Mouse (Mus musculus): ENCODE data around the gene Adarb1. TPM values are rescaled to one million over a fixed set of nuclear protein-coding genes. Genes with fewer than 3 reads are reported as not detected.
"Not testable (repeated sequence)": the region's sequence is repeated elsewhere in the genome, so short reads cannot be mapped to it uniquely, and the experiment has no call there.

Adarb1 gene
- total RNA-seq, 2 experiments from 2014 or later: 12.2 to 12.7 TPM

- no peak for DNase-seq
These were observed 103.3 kb downstream of the Adarb1 start for GRCm38 (mm10) chr10:77314711-77315266.

GRCm38 (mm10) chr10:77308978-77309377, 109.1 kb downstream of the Adarb1 start:
- no peak for DNase-seq

DNA sequence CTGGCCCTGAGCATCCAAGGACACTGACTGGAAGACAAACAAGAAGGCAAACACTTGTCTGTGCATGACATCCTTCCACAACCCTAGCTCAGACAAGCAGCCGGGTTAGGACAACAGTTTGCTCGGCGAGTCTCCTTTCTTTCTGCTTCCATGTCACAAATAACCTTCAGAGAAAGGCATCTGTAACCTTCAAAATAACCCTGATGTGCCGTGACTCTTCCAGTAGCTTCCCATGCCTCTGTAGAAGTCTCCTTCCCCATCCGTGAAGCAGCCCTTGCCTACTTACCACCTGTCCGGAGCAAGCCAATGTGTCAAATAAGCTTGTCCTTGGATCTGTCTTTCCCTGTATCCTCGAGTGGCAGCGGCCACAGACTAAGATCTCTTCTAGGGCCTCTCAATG, 112.3 kb downstream of the Adarb1 start:
- DNase-seq: no peak

DNA sequence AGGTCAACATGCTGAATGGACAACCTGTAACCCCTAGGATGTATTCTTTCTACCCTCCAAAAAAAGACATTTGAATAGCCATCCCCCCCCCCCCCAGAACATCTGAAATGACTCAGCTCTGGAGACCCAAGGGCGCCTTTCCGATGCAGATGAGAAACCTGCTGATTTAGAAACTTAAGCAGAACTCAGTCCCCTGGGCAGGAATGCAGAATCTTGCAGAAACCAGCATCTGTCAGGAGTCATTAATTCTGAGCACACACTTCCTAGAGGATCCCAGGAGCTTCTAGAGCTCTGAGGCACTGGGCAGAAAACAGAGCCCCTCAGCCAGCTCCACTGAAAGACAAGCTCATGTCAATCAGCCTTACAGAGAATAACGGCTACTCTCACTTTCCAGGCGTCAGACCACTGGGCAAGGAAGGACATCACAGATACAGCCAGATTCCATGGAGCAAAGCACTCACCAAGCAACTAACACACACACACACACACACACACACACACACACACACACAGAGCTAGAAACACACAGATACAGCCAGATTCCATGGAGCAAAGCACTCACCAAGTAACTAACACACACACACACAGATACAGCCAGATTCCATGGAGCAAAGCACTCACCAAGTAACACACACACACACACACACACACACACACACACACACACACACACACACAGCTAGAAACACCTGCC, 113.1 kb downstream of the Adarb1 start:
- DNase-seq: no peak

GRCm38 (mm10) chr10:77304362-77304761, 113.7 kb downstream of the Adarb1 start:
- DNase-seq: no peak

DNA sequence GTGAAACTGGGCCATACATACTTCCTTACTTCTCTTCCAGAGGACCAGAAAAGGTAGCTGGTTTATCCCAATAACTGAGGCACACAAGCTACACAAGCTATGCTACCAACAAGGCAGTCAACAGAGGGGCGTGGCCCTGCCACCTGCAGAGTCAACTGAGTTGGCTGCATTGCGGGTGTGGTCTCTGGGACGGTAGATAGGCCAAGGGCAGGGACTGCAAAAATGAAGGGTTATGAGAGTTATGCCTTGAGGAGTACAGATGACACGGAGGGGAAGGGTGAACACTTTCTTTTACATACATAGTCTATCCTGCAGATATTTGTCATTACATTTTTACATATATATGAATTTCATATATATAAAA, 117.2 kb downstream of the Adarb1 start:
- DNase-seq: no peak

DNA sequence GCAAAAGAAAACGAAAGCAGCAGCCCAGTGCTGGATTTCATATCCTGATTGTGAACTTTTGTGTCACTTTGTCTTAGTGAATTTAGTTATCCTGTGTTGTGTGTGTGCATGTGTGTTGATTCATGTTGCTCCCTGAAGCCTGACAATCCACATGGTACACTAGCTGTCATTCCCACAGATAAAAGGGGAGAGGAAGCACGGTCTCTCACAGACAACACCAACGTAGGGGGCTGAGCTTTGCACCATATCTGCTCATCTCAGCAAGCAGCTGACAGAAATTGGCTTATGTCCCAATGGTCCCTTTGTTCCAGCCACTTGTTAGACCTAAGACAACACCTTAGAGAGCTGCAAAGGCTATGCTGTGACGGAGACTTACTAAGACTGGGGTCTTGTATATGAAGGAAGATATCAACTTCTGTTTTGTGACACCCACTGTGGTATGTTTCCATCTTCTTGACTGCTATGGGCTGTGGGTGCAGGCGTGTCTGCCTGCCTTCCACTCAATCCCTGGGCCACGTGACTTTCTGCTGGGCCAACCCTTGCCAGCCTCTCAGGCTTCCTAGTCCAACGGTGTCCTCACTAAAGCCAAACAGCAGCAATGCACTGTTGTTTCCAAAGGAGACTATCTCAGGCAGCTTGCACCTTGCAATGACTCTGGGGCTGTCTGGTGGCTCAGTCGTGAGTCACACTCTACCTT, 117.7 kb downstream of the Adarb1 start:
- DNase-seq: no peak

GRCm38 (mm10) chr10:77299194-77299593, 118.9 kb downstream of the Adarb1 start:
- DNase-seq: no peak

GRCm38 (mm10) chr10:77298621-77299020, 119.4 kb downstream of the Adarb1 start:
- no peak for DNase-seq

GRCm38 (mm10) chr10:77294691-77295090, 123.4 kb downstream of the Adarb1 start:
- DNase-seq: peak in 1 of 2 experiments; percentile 23

GRCm38 (mm10) chr10:77290624-77291366, 127.3 kb downstream of the Adarb1 start:
- no peak for DNase-seq

- no peak for DNase-seq
These were observed 128.5 kb downstream of the Adarb1 start for GRCm38 (mm10) chr10:77289559-77289958.

DNA sequence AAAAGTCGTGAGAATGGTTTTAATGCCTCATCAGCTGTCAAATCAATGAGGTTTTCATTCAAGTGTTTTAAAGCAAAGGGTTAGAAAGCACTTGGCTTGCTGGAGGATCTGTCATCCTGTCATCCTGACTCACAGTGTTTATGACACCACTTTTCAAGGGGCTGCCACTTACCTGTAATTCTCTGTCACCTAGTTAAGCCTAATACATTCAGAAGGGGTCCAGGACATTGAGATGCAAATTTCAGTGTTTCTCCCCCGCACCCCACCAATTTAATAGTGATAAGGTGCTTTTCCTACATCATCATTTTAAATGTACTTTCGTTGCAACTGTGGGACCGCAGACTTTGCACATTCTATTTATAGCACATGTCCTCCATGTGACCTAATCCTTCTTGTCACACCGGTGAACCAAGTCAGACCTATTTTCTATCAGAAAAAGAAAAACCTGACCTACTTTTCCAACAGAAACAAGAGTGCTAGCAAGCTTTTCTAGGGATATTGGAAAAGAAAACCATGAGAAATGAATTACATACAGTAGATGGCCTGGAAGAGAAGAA, 129.4 kb downstream of the Adarb1 start:
- no peak for DNase-seq

DNA sequence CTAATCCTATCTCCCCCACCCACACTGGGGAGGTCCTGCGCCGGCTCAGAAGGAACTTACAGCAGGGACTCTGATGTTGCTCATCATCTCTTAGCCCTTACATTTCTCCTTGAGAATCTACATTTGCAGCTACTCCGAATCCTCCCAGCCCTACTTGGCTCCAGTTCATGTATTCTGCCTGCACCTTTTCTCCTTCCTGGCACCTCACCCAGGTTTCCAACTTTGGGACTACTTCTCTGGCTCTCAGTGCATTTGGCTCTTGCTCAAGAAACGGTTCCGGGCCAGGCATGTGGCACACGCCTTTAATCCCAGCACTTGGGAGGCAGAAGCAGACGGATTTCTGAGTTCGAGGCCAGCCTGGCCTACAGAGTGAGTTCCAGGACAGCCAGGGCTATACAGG, 130.4 kb downstream of the Adarb1 start:
- peak in 1 of 2 experiments; percentile 22 for DNase-seq

DNA sequence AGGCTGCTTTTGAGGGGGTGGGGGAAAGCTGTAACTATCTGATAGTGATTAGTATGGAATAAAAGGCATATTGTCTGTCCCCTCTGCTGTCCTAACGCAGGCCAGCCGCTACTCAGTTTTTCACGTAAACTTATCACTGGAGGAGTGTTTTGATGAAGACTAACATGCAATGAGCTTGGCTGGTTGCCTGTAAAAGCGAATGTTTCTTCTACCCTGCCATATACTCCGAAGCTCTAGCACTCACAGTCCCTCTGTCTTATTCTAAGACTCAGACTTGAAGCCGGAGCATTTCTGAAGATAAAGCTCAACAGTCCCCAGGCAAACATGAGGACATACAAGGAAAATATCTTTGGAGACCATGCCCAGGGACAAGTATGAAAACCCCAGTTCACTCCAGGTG, 133.2 kb downstream of the Adarb1 start:
- no peak for DNase-seq

- peak; percentile 76 to 90 for DNase-seq
These were observed 135.2 kb downstream of the Adarb1 start for GRCm38 (mm10) chr10:77282822-77283221.

DNA sequence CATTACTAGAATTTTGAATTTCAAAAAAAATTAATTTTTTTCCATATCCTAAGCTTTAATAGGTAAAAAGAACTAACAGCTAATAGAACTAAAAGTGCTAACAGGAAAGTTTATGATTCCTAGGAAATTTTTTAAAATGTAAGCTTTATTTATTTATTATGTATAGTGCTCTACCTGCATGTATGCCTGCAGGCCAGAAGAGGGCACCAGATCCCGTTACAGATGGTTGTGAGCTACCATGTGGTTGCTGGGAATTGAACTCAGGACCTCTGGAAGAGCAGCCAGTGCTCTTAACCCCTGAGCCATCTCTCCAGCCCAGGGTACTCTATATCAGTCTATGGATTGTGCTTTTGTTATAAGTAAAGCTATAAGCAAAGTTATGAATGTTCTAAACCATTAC, 136.0 kb downstream of the Adarb1 start:
- not testable (repeated sequence) for DNase-seq

DNA sequence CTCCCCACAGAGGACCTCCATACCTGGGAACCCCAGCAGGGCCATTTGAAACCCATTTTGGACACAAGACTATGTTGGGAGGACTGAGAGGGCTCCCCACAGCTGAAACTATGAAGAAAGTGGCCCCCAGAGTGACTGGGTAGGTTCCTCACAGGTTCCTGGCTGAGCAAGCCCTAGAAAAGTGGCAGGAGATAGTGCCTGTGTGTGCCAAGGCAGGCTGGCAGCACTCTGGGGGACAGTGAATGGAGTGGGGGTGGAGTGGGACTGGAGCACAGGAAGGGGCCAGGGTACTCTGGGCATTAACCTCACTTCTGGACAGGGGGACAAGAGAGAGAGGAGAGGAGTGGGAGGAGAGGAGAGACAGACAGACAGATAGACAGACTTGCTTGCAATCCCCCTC, 144.3 kb downstream of the Adarb1 start:
- no peak for DNase-seq

DNA sequence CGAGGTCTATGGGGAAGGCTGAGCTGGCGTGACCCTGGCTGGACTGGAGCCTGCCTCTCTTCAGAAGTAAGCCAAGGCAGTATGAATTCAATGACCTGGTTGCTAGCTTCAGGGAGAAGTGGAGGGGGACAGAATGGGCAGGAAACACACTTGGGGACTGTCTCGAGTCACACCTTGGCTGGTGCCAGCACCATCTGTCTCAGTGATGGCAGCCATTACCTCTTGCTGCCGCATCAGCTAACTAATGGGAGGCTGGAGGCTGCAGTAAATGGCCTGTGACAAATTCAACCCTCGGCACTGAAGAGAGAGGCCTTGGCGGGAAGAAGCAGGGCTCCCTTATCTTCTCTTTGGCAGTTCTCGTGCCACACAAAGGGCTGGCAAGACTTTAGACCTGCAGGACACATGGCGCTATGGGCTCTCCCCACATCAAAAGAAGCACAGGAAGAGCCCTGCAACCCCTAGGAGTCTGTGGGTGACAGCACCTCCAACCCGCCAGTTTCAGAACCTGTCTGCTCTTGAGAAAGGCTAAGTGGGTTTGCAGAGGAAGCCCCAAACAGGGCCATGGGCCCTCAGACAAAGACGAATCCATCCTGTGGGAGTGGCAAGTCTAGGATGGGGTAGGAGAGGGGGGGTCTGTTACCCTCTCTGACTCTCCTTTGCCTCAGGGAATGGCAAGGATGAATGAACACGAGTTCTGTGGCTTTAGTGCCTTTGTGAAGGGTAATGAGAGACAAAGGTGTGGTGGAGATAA, 144.9 kb downstream of the Adarb1 start:
- DNase-seq: no peak

DNA sequence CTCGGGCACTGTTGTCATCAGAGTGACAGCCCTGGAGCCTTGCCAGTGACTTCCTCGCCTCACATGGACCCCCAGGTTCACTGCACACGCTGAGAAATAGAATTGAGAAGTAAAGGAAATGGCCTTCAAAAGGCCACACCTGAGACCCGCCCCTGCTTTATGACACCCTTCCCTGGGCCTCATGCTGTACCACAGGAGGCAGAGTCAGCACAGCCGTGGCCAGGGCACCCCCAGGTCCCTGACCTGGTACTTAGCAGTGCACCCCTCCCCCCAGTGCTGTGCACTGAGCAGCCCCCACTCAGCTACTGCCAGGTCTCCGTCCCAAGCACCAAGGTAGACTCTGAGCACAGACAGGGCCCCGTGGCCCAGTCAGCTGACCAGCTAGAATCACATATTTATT, 148.9 kb downstream of the Adarb1 start:
- no peak for DNase-seq

GRCm38 (mm10) chr10:77267027-77267426, 151.0 kb downstream of the Adarb1 start:
- DNase-seq: no peak

DNA sequence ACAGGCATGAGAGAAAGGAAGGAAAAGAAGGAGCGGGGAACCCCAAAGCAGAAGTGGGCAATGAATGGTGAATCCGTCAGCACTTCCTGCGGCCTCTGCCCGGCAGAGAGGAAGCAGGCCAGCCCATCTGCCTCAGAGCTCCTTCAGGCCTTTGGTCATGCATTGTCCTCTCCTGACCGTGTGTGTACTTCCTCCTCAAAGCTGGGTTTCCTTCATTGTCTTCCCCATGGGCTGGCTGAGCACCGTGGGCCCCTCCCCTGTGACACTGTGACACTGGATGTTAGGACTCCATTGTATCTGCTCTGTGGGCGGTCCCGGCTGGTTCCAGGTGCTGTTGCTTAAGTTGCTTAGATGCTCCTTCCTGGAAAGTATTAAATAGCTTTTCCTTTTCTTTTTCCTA, 151.8 kb downstream of the Adarb1 start:
- DNase-seq: peak in 1 of 2 experiments; percentile 68
